8 mouse cellular contexts compared by ENCODE assay signal in the genomic region with DNA sequence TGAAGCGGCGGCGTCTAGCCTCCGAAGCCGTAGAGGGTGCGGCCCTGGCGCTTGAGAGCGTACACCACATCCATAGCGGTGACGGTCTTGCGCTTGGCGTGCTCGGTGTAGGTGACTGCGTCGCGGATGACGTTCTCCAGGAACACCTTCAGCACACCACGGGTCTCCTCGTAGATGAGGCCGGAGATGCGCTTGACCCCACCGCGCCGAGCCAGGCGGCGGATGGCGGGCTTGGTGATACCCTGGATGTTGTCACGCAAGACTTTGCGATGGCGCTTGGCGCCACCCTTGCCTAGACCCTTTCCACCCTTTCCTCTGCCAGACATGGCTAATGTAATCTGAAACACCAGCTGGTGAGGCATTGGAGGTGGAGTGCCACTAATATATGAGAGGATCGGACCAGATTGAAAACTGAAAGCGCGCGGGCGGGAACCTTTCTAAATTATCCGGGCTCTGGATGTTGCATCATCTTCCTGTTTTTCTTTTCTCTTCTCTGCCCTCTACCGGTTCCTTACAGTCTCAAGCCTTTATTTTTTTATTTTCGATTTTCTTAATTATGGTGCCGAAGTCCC. TPM values are rescaled to one million over a fixed set of nuclear protein-coding genes. Genes with fewer than 3 reads are reported as not detected.
DNase-seq lines count a peak whose midpoint lies in the region; ATAC-seq and TF ChIP-seq lines count a peak whose summit lies in the region.

Hist2h4 (minus strand) TSS at position 333 of the 572 bp plus-strand sequence.

- under 1% methylated on average over 39 of the region's 40 CpGs for WGBS in heart, embryonic 11.5 days (ENCODE audit: insufficient replicate concordance)
- WGBS in kidney, embryonic 16.5 days, result under 1% methylated on average over 40 of the region's 40 CpGs

- TF ChIP-seq CTCF in brain, embryonic 14.5 days (IDR thresholded peaks at IDR 0.05; ENCODE audit: borderline replicate concordance, extremely low read depth, insufficient read depth, insufficient read length), result peak; percentile 40; the same call in 1 of the 2 replicates

- TF ChIP-seq POLR2A in brain, embryonic 14.5 days (IDR thresholded peaks at IDR 0.05; ENCODE audit: borderline replicate concordance, extremely low read depth, insufficient read depth, insufficient read length, poor library complexity, severe bottlenecking), result peak; percentile 82; the same call in 1 of the 2 replicates

- peak within 1 kb of the TSS; percentile 98 for H3K27ac ChIP-seq in heart, embryonic 11.5 days (ENCODE audit: low read depth, low read length)
- peak within 1 kb of the TSS; percentile 99 for H3K27ac ChIP-seq in kidney, embryonic 16.5 days (ENCODE audit: low read length)

- no peaks in the 10 kb centered on the region for H3K9me3 ChIP-seq in heart, embryonic 11.5 days (replicated peaks; ENCODE audit: control insufficient read depth, low read length)
- no peaks in the 10 kb centered on the region for H3K9me3 ChIP-seq in kidney, embryonic 16.5 days (ENCODE audit: low read length)

- H3K9ac ChIP-seq in heart, embryonic 11.5 days (ENCODE audit: low read depth, low read length), result peak within 1 kb of the TSS; percentile 88
- peak within 1 kb of the TSS; percentile 85 for H3K9ac ChIP-seq in kidney, embryonic 16.5 days (replicated peaks; ENCODE audit: low read length)

- peak; percentile 95 for DNase-seq in CD4-positive helper T cell, adult 2 months (ENCODE audit: low read depth, low spot score)
- peak; percentile 98 for DNase-seq in brain, embryonic 14.5 days (ENCODE audit: low read depth)
- DNase-seq in liver, result peak; percentile 94
- peak; percentile 88 to 90 for DNase-seq in monocyte, adult 2 months (ENCODE audit: low read depth in 1 of 2, low spot score in 2 of 2)
- peak; percentile 91 to 96 for DNase-seq in spleen, postnatal 14 days (ENCODE audit: low spot score in 2 of 2)

- H3K4me2 ChIP-seq in heart, embryonic 11.5 days, result peak within 1 kb of the TSS; percentile 87
- peak within 1 kb of the TSS; percentile 79 for H3K4me2 ChIP-seq in kidney, embryonic 16.5 days (replicated peaks; ENCODE audit: low read depth, low read length)

- peak within 1 kb of the TSS; percentile 57 for H3K4me3 ChIP-seq in heart, embryonic 11.5 days (ENCODE audit: low read depth, low read length)
- peak within 1 kb of the TSS; percentile 55 for H3K4me3 ChIP-seq in kidney, embryonic 16.5 days (ENCODE audit: low read length)

- H3K27me3 ChIP-seq in heart, embryonic 11.5 days (ENCODE audit: control insufficient read depth, insufficient read depth, low read length), result no peaks in the 10 kb centered on the region
- H3K27me3 ChIP-seq in kidney, embryonic 16.5 days (ENCODE audit: insufficient read depth, low read length), result no peaks in the 10 kb centered on the region

- peaks cover 5% of the 10 kb centered on the region for H3K4me1 ChIP-seq in heart, embryonic 11.5 days (ENCODE audit: control insufficient read depth, insufficient read depth, low read length)
- peaks cover 30% of the 10 kb centered on the region for H3K4me1 ChIP-seq in kidney, embryonic 16.5 days (ENCODE audit: insufficient read depth, low read length)

- ATAC-seq in erythroblast, adult 5-6 weeks (replicated peaks; ENCODE audit: low FRiP score, poor library complexity, severe bottlenecking), result peak; percentile 71
- peak; percentile 76 for ATAC-seq in heart, embryonic 11.5 days (replicated peaks; ENCODE audit: insufficient number of reproducible peaks, low FRiP score, low TSS enrichment)
- peak; percentile 90 for ATAC-seq in kidney, embryonic 16.5 days (ENCODE audit: low FRiP score, low TSS enrichment)

- no peaks in the 10 kb centered on the region for H3K36me3 ChIP-seq in heart, embryonic 11.5 days (ENCODE audit: control insufficient read depth, insufficient read depth, low read length)
- no peaks in the 10 kb centered on the region for H3K36me3 ChIP-seq in kidney, embryonic 16.5 days (ENCODE audit: insufficient read depth, low read length)

RNA-seq across cellular contexts. Expression of gene Hist2h4, which starts in this region (rescaled TPM):
- polyA plus RNA-seq in brain, embryonic 14.5 days (2012; rRNA removed), result 5.9 and 7.0 TPM in 2 replicates
- 114 and 128 TPM in 2 replicates for total RNA-seq in erythroblast, adult 5-6 weeks (2015; ENCODE audit: low replicate concordance)
- total RNA-seq in erythroblast, adult 5-6 weeks (2017; ENCODE audit: low replicate concordance), result 46.8 and 67.0 TPM in 2 replicates
- 1.3 and 2.7 TPM in 2 replicates for polyA plus RNA-seq in heart, embryonic 11.5 days (2014; fragmentation: Nextera tagmentation; extraction: Ambion mirVana)
- polyA plus RNA-seq in kidney, embryonic 16.5 days (2015; fragmentation: Nextera tagmentation; extraction: Ambion mirVana), result 8.0 and 10.8 TPM in 2 replicates

Comparison
In these comparisons a context has a peak if more than half of its experiments do, and no peak if none do; other contexts are left out.
1. Peak in every context shown above with its lines: DNase-seq, ATAC-seq, H3K4me3 ChIP-seq and H3K27ac ChIP-seq.